Mouse (Mus musculus) cerebellum, postnatal 10 days (tissue): Measurements from ENCODE around the gene Slc30a3.
"Not testable (repeated sequence)": the region's sequence is repeated elsewhere in the genome, so short reads cannot be mapped to it uniquely, and the experiment has no call there.

Experiments
- DNase-seq, 2 experiments: peaks; one replicate each; pipeline ENCODE4 v3.0.0; 2021; ENCODE audit warnings: mixed read lengths in 2 of 2

Gene Slc30a3

GRCm38 (mm10) chr5:31093151-31094041 is 14.6 kb downstream of the Slc30a3 start:
- peak; percentile 53 to 59 for DNase-seq

- DNase-seq = no peak
Observed at GRCm38 (mm10) chr5:31092231-31092975, 15.6 kb downstream of the Slc30a3 start.

- no peak for DNase-seq
Observed at GRCm38 (mm10) chr5:31087131-31087530, 20.9 kb downstream of the Slc30a3 start.

GRCm38 (mm10) chr5:31086606-31087005 is 21.4 kb downstream of the Slc30a3 start:
- DNase-seq = peak in 1 of 2 experiments; percentile 33

GRCm38 (mm10) chr5:31083949-31084348 is 24.1 kb downstream of the Slc30a3 start:
- DNase-seq = peak; percentile 36 to 38

GRCm38 (mm10) chr5:31082935-31083625 is 25.0 kb downstream of the Slc30a3 start:
- no peak for DNase-seq

GRCm38 (mm10) chr5:31082355-31082754 is 25.7 kb downstream of the Slc30a3 start:
- peak; percentile 78 to 84 for DNase-seq

- DNase-seq = peak; percentile 74 to 76
Observed at GRCm38 (mm10) chr5:31081386-31081785, 26.7 kb downstream of the Slc30a3 start.

- DNase-seq = no peak
Observed at GRCm38 (mm10) chr5:31080795-31081164, 27.3 kb downstream of the Slc30a3 start.

- DNase-seq = peak; percentile 48 to 52
Observed at GRCm38 (mm10) chr5:31080059-31080794, 27.8 kb downstream of the Slc30a3 start.

GRCm38 (mm10) chr5:31076346-31076745 is 31.7 kb downstream of the Slc30a3 start:
- DNase-seq = no peak

- DNase-seq = no peak
Observed at GRCm38 (mm10) chr5:31073176-31073575, 34.9 kb downstream of the Slc30a3 start.

- DNase-seq = no peak
Observed at GRCm38 (mm10) chr5:31071821-31072220, 36.2 kb downstream of the Slc30a3 start.

- no peak for DNase-seq
Observed at GRCm38 (mm10) chr5:31071059-31071458, 37.0 kb downstream of the Slc30a3 start.

- DNase-seq = no peak
Observed at GRCm38 (mm10) chr5:31069810-31070209, 38.2 kb downstream of the Slc30a3 start.

- DNase-seq = no peak
Observed at GRCm38 (mm10) chr5:31055216-31056140, 52.6 kb downstream of the Slc30a3 start.

GRCm38 (mm10) chr5:31054261-31055215 is 53.5 kb downstream of the Slc30a3 start, which contains the start of gene Cad:
Gene Cad, plus strand, starts transcription at chr5:31054780.
- DNase-seq = peak; percentile 96 to 98

GRCm38 (mm10) chr5:31053728-31054127 is 54.3 kb downstream of the Slc30a3 start:
- not testable (repeated sequence) for DNase-seq

- no peak for DNase-seq
Observed at GRCm38 (mm10) chr5:31050427-31050826, 57.6 kb downstream of the Slc30a3 start.
